Mouse (Mus musculus): ENCODE measurements around the gene Vcam1. TPM values are rescaled to one million over a fixed set of nuclear protein-coding genes. Genes with fewer than 3 reads are reported as not detected.

The Vcam1 gene
- polyA plus RNA-seq, 1 experiment from 2014 or later: 78.6 TPM

- Histone ChIP-seq H3K4me3 (ENCODE audit: low read depth, low read length) (no peak overlapping the region), H3K9me3 (ENCODE audit: low read depth, low read length) (no peaks in the 10 kb centered on the region), H3K4me2 (no peak overlapping the region), H3K4me1 (ENCODE audit: insufficient read depth) (peaks cover 6% of the 10 kb centered on the region; the same call in 1 of the 2 replicates), H3K9ac (no peak overlapping the region), H3K27me3 (ENCODE audit: insufficient read depth, low read length) (no peaks in the 10 kb centered on the region), H3K36me3 (ENCODE audit: insufficient read depth) (peaks cover 35% of the 10 kb centered on the region; the same call in 1 of the 2 replicates), H3K27ac (ENCODE audit: low read depth) (no peak overlapping the region)
- no peak for DNase-seq
- no peak for TF ChIP-seq CTCF (IDR thresholded peaks at IDR 0.05; ENCODE audit: low read depth)
- WGBS: 75% methylated on average over 7 of the region's 7 CpGs
- ATAC-seq (ENCODE audit: insufficient read depth): no peak
Observed at GRCm38 (mm10) chr3:116119162-116119561, 10.3 kb downstream of the Vcam1 start.

- H3K27me3 ChIP-seq (ENCODE audit: insufficient read depth, low read length): no peaks in the 10 kb centered on the region
- ATAC-seq (ENCODE audit: insufficient read depth): no peak
- no peak overlapping the region for H3K9ac ChIP-seq
- TF ChIP-seq CTCF (IDR thresholded peaks at IDR 0.05; ENCODE audit: low read depth): no peak
- DNase-seq: no peak
- H3K36me3 ChIP-seq (ENCODE audit: insufficient read depth): peaks cover 27% of the 10 kb centered on the region; the same call in 1 of the 2 replicates
- no peaks in the 10 kb centered on the region for H3K9me3 ChIP-seq (ENCODE audit: low read depth, low read length)
- no peak overlapping the region for H3K4me3 ChIP-seq (ENCODE audit: low read depth, low read length)
- WGBS: 74% methylated on average over 4 of the region's 4 CpGs
- H3K4me2 ChIP-seq: no peak overlapping the region
- H3K4me1 ChIP-seq (ENCODE audit: insufficient read depth): peaks cover 6% of the 10 kb centered on the region; the same call in 1 of the 2 replicates
- H3K27ac ChIP-seq (ENCODE audit: low read depth): no peak overlapping the region
Observed at GRCm38 (mm10) chr3:116117046-116117445, 12.4 kb downstream of the Vcam1 start.

GRCm38 (mm10) chr3:116114249-116115188, 15.0 kb downstream of the Vcam1 start:
- Histone ChIP-seq H3K4me3 (ENCODE audit: low read depth, low read length) (no peak overlapping the region), H3K9me3 (ENCODE audit: low read depth, low read length) (no peaks in the 10 kb centered on the region), H3K27me3 (ENCODE audit: insufficient read depth, low read length) (no peaks in the 10 kb centered on the region), H3K4me2 (peak overlapping the region; percentile 31), H3K36me3 (ENCODE audit: insufficient read depth) (peaks cover 30% of the 10 kb centered on the region; the same call in 1 of the 2 replicates), H3K4me1 (ENCODE audit: insufficient read depth) (peaks cover 6% of the 10 kb centered on the region; the same call in 1 of the 2 replicates), H3K9ac (no peak overlapping the region), H3K27ac (ENCODE audit: low read depth) (peak overlapping the region; percentile 54)
- WGBS: 47% methylated on average over 12 of the region's 12 CpGs
- peak; percentile 71 for ATAC-seq (ENCODE audit: insufficient read depth)
- no peak for TF ChIP-seq CTCF (IDR thresholded peaks at IDR 0.05; ENCODE audit: low read depth)
- peak; percentile 83 for DNase-seq

- 37% methylated on average over 7 of the region's 7 CpGs for WGBS
- ATAC-seq (ENCODE audit: insufficient read depth): no peak
- peak; percentile 49 for DNase-seq
Observed at GRCm38 (mm10) chr3:116113443-116114241, 15.8 kb downstream of the Vcam1 start.

GRCm38 (mm10) chr3:116112816-116113405, 16.6 kb downstream of the Vcam1 start:
- H3K27ac ChIP-seq (ENCODE audit: low read depth): no peak overlapping the region
- DNase-seq: no peak
- no peak for ATAC-seq (ENCODE audit: insufficient read depth)
- no peak for TF ChIP-seq CTCF (IDR thresholded peaks at IDR 0.05; ENCODE audit: low read depth)
- H3K4me1 ChIP-seq (ENCODE audit: insufficient read depth): peaks cover 6% of the 10 kb centered on the region; the same call in 1 of the 2 replicates
- H3K27me3 ChIP-seq (ENCODE audit: insufficient read depth, low read length): no peaks in the 10 kb centered on the region
- H3K9ac ChIP-seq: no peak overlapping the region
- H3K36me3 ChIP-seq (ENCODE audit: insufficient read depth): peaks cover 30% of the 10 kb centered on the region; the same call in 1 of the 2 replicates
- H3K9me3 ChIP-seq (ENCODE audit: low read depth, low read length): no peaks in the 10 kb centered on the region
- H3K4me2 ChIP-seq: no peak overlapping the region
- H3K4me3 ChIP-seq (ENCODE audit: low read depth, low read length): no peak overlapping the region
- WGBS: 83% methylated on average over 5 of the region's 5 CpGs

More at GRCm38 (mm10) chr3:116113443-116114241, 15.8 kb downstream of the Vcam1 start:
- H3K9me3 ChIP-seq (ENCODE audit: low read depth, low read length): no peaks in the 10 kb centered on the region
- H3K4me2 ChIP-seq: no peak overlapping the region
- peaks cover 6% of the 10 kb centered on the region; the same call in 1 of the 2 replicates for H3K4me1 ChIP-seq (ENCODE audit: insufficient read depth)
- H3K27me3 ChIP-seq (ENCODE audit: insufficient read depth, low read length): no peaks in the 10 kb centered on the region
- no peak overlapping the region for H3K4me3 ChIP-seq (ENCODE audit: low read depth, low read length)
- TF ChIP-seq CTCF (IDR thresholded peaks at IDR 0.05; ENCODE audit: low read depth): no peak
- H3K36me3 ChIP-seq (ENCODE audit: insufficient read depth): peaks cover 30% of the 10 kb centered on the region; the same call in 1 of the 2 replicates
- H3K9ac ChIP-seq: no peak overlapping the region
- H3K27ac ChIP-seq (ENCODE audit: low read depth): no peak overlapping the region; the same call in 1 of the 2 replicates

GRCm38 (mm10) chr3:116105713-116106112, 23.8 kb downstream of the Vcam1 start:
- Histone ChIP-seq H3K4me1 (ENCODE audit: insufficient read depth) (0 out of 2 replicates have a peak, but pooled peaks cover 3% of the 10 kb centered on the region), H3K27ac (ENCODE audit: low read depth) (no peak overlapping the region), H3K9ac (no peak overlapping the region), H3K27me3 (ENCODE audit: insufficient read depth, low read length) (no peaks in the 10 kb centered on the region), H3K36me3 (ENCODE audit: insufficient read depth) (0 out of 2 replicates have a peak, but pooled peaks cover 6% of the 10 kb centered on the region), H3K4me2 (no peak overlapping the region; the same call in 1 of the 2 replicates), H3K9me3 (ENCODE audit: low read depth, low read length) (no peaks in the 10 kb centered on the region), H3K4me3 (ENCODE audit: low read depth, low read length) (no peak overlapping the region)
- TF ChIP-seq CTCF (IDR thresholded peaks at IDR 0.05; ENCODE audit: low read depth): no peak
- DNase-seq (no peak), ATAC-seq (ENCODE audit: insufficient read depth) (no peak)
- WGBS: 83% methylated on average over 5 of the region's 5 CpGs
